Mouse (Mus musculus) hematopoietic stem cell, adult 5-6 weeks (primary cell): Measurements from ENCODE around the gene Exosc10. TPM values are rescaled to one million over a fixed set of nuclear protein-coding genes. Genes with fewer than 3 reads are reported as not detected.

ENCODE experiments used
- ATAC-seq, 2 experiments: fragments of 125-278 bp in 1 of 2; replicated peaks in 1 of 2; 2 replicates each; pipeline ENCODE4 v1.8.0; 2016 to 2017; ENCODE audit warnings: inconsistent platforms in 2 of 2, mild to moderate bottlenecking in 2 of 2, moderate number of reproducible peaks in 2 of 2, low read depth in 1 of 2, moderate TSS enrichment in 1 of 2; ENCODE audit not compliant: low FRiP score in 2 of 2, poor library complexity in 2 of 2, severe bottlenecking in 2 of 2, insufficient read depth in 1 of 2, low TSS enrichment in 1 of 2
- total RNA-seq: library from RNA; stranded (forward); fragments of 172-1452, 232-1000 nt; gene quantifications from 2 replicates; pipeline ENCODE4 v1.2.3, GENCODE M21; 2017

Exosc10 gene
- total RNA-seq, 1 experiment from 2014 or later = 66.0 TPM

GRCm38 (mm10) chr4:148625756-148626622 lies 67.8 kb downstream of the Exosc10 start:
- peak; percentile 15 to 29; a peak in 3 of 4 replicates for ATAC-seq

GRCm38 (mm10) chr4:148626623-148627185 lies 68.5 kb downstream of the Exosc10 start, which contains the start of gene Tardbp:
Tardbp (minus strand) TSS chr4:148627019.
- ATAC-seq = peak; percentile 94 to 96

- no peak for ATAC-seq
Observed at GRCm38 (mm10) chr4:148627246-148627645, 69.0 kb downstream of the Exosc10 start.

Other genes with a start within 250 kb of the Exosc10 start
- gene Ubiad1, start 113.7 kb upstream of the Exosc10 start, total RNA-seq = 10.4 TPM in 2 replicates
- gene Mtor, start 109.8 kb upstream of the Exosc10 start, total RNA-seq = 16.0 and 17.6 TPM in 2 replicates
- not detected in 2 replicates for gene Angptl7, start 58.0 kb upstream of the Exosc10 start, total RNA-seq
- gene Srm, start 33.1 kb downstream of the Exosc10 start, total RNA-seq = 17.2 and 20.2 TPM in 2 replicates
- 0.30 and 0.44 TPM in 2 replicates for gene Masp2, start 44.1 kb downstream of the Exosc10 start, total RNA-seq
- gene Tardbp, start 68.6 kb downstream of the Exosc10 start, total RNA-seq = 356 and 659 TPM in 2 replicates
- not detected in 2 replicates for gene Gm572, start 84.9 kb downstream of the Exosc10 start, total RNA-seq
- 3.4 and 6.3 TPM in 2 replicates for gene Casz1, start 246.0 kb downstream of the Exosc10 start, total RNA-seq